Mouse (Mus musculus): ENCODE measurements at regions not wholly inside any gene's neighbourhood (a gene's known extent, or its start where the extent isn't known, plus 50 kb on each side); places are given as distances from the start of the nearest gene placed in this dataset.

DNA sequence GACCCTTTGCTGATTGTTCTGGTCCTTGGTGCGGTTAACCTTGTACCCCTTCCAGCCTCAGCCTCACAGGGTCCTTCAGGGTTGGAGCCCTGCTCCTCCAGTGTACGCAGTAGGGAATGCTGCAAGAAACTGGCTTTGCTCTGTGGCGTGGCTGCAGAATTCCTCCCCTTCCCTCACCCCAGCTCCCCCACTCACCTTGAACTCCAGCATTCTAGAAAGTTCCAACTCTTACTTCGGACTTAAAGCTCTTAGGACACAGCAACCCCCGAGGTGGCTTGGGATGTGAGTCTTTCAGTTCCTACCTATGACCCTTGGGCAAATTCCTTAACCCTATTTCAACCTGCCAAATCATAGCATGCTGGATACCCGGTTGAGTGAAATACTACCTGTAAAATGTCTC is 73.3 kb upstream of the 1700024P04Rik start:
- no peak for DNase-seq (ENCODE audit: low spot score)

DNA sequence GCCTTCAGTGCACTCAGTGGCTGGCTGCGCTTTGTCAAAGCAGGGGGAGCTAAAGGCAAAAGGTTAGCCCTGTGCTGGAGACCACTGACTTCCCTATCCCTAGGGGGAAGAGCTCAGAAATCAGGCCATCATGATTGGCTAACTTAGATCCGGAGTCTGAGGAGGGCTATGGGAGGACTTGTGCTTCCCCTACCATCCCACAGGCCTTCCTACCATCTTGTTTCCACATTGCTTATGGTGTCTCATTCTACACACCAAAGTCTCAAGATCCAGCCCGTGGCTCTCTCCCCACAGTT is 72.9 kb upstream of the 1700024P04Rik start:
- no peak for DNase-seq (ENCODE audit: low spot score)

GRCm38 (mm10) chr13:99056432-99057292 is 72.3 kb upstream of the 1700024P04Rik start:
- DNase-seq (ENCODE audit: low spot score), result no peak

DNA sequence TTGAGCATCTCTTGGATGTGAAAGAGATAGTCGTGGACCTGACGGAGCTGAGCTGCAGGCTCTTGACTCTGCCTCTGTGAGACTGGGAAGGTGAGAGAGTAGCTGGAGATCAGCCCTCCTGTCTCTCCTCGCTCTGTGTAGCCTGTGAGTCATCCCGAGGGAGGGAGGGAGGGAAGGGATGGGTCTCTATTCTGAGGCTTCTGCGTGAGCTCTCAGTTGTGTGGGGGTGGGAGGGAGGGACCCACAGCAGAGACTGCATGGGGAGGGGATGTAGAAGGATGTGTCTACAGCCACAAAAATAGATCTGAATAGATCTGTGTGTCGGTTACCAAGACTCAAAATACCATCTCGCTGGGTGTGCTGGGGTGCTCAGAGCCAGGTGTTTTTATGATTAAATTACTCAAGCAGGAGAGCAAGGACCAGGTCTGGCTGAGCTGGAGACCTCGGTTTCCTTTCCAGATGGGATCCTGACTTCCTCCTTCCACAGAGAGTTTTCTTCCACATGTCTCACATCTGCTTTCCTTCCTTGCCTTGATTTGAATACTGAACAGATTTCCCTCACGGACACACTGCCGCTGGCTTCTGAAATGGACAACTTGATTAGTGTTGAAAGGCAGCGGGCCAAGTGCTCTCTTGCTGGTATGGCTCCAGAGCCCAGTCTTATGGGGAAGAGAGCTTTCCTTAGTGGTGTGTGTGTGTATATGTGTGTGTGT is 71.4 kb upstream of the 1700024P04Rik start:
- no peak for DNase-seq (ENCODE audit: low spot score)

DNA sequence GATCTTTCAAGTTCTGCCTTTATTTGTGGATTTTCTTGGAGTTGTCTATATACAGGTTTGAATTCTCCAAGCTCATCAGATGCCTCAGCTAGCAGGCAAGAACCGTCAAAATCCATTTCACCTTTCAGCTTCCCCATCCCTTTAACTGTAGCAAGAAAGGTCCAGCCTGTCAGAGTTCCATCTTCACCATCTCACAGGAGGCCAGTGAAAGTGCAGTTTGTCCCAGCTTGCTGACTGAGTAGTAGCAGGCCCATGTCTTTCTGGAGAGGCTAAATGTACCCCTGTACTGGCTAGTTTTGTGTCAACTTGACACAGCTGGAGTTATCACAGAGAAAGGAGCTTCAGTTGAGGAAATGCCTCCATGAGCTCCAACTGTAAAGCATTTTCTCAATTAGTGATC is 67.7 kb upstream of the 1700024P04Rik start:
- no peak for DNase-seq (ENCODE audit: low spot score)

DNA sequence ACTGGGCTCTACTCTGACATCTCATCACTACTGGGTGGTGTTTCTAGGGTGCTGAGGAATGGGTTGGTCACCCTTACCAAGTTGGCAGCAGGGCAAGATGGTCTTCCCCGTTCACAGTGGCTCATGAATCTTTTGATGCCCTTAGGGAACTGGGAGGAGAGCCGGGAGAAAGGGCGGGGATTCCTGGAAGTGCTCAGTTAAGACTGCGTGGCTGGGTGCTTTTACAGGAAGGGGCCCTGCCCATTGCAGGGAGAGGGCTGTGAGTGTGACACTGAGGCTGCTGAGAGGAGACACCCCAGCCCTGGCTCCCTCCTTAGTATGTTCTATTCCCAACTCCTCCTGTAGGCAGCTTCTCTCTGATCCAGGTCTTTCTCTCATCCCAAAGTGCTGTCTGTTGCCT is 65.3 kb upstream of the 1700024P04Rik start:
- DNase-seq (ENCODE audit: low spot score), result no peak

DNA sequence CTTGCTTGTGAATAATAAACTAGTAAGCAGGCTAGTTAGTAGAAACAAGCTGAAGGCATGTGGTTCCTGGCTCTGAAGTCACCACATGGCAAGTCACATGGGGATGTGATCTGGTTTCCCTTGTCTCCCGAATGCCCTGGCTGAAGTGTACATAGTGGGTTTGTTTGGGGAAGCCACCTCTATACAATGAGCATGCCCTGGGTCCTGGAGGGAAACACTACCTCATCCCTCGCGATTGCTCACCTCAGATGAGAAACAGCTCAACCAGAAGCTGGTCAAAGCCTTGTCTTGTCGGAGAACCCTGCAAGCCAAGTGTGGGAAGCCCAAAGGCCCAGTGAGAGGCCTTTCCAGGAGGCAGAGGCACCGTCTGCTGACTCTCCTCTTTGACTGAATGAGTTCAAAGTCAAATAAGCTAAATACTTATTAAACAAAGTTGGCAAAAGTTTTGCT is 64.3 kb upstream of the 1700024P04Rik start:
- no peak for DNase-seq (ENCODE audit: low spot score)

GRCm38 (mm10) chr13:99047219-99047618 is 62.9 kb upstream of the 1700024P04Rik start:
- no peak for DNase-seq (ENCODE audit: low spot score)

GRCm38 (mm10) chr13:99046737-99047136 is 62.4 kb upstream of the 1700024P04Rik start:
- no peak for DNase-seq (ENCODE audit: low spot score)

- no peak for DNase-seq (ENCODE audit: low spot score)
Observed at GRCm38 (mm10) chr13:99042086-99042485, 57.7 kb upstream of the 1700024P04Rik start.

- DNase-seq (ENCODE audit: low spot score), result no peak
Observed at GRCm38 (mm10) chr13:99041256-99041655, 56.9 kb upstream of the 1700024P04Rik start.

DNA sequence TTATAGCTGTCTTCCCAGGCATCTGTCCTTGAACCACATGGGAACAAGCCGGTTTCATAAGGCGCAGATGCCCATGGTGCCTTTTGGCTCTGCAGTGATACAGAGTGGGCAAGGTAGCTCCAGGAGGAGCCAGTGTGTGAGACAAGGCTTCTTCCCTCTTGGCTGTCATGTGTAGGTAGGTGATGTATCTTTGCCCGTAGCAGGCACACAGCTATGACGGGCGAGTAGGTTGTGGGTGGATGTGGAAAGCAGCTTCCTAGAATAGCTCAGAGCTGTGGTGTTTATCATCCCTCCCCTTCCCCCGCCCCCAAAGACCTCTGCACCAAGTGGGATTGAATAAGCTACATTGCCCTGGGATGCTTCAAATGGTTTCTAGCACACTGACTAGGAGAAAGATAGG is 56.5 kb upstream of the 1700024P04Rik start:
- no peak for DNase-seq (ENCODE audit: low spot score)

DNA sequence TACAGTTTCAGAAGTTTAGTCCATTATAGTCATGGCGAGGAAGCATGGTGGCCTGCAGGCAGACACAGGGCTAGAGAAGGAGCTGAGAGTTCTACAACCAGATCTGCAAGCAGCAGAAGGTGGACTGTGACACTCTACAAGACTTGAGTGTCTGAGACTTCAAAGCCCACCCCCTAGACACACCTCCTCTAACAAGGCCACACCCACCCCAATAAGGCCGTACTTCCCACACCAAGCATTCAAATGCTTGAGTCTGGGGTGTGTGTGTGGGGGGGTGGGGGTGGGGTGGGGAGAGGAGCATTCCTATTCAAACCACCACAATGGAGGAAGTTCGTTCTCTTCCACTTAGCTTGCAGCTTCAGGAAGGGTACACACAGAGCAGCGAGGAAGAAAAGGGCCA is 55.8 kb upstream of the 1700024P04Rik start:
- no peak for DNase-seq (ENCODE audit: low spot score)

DNA sequence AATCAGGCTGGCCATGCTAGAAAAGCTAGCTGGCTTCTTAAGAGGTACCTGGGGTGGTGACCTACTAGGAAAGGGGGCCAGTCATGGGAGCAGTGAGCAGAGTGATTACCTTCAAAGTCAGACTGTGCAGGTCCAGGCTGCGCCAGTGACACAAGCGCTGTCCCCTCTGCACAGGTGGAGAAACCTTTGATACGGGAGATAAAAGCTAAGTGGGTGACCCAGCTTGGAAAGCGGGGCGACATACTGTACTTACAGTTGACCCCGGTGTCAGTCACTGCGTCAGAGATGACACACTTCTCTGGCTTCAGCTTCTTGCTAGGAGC is 54.7 kb upstream of the 1700024P04Rik start:
- DNase-seq (ENCODE audit: low spot score), result no peak

DNA sequence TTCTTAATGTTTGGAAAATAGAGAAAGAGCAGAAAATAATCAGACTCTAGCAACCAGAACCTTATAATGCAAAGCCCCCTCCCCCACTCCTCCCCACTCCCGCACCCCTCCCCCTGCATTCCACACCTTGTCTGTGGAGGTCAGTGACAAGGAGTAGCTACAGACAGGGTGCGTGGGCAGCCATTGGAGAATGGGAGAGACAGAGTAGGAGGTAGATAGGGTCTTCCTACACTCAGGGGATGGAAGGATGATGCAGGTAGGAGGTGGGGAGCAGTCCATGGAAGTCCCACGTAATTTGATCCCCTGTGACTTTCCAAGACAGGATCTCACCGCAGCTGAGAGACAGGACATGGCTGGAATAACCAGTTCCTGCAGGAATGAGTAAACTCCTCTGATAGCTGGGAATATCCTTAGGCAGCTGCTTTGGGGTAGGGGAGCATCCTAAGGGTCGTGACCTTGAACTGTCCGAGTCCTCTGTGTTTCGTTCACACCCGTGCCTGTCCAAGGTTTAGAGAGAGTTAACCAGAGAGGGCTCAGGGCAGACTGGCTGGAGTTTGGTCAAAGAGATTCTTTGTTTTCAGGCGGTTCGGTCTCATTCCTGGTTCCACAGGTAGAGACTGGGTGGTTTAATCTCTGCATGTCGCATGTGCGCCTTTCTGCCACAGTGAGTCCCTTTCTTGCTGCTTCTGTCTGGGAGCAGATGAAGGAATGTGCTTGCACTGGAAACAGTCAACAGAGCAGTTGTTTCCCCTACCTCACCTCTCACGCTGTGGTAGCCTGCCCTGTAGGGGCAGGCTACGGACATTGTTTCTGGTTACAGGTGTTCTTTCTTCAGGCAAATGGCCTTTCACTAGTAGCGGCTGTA is 54.1 kb upstream of the 1700024P04Rik start:
- DNase-seq (ENCODE audit: low spot score), result no peak

DNA sequence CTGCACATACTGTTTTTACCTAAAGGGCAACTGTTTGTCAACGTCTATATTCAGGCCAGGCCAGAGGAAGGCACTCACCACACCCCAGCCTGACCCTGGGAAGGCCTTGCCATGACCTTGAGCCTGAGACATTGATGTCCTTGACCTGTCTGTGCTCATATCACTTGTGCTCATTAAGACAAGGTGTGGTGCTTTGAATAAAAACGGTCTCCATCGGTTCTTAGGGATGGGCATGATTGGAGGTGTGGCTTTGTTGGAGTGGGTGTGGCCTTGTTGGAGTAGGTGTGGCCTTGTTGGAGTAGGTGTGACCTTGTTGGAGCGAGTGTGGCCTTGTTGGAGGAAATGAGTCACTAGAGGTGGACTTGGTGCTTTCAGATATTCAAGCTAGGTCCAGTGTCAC is 52.8 kb upstream of the 1700024P04Rik start:
- DNase-seq (ENCODE audit: low spot score), result no peak

Measured in T-cell, adult 2 months (primary cell).